Mouse (Mus musculus): ENCODE data around the gene Aunip.

The Aunip gene

DNA sequence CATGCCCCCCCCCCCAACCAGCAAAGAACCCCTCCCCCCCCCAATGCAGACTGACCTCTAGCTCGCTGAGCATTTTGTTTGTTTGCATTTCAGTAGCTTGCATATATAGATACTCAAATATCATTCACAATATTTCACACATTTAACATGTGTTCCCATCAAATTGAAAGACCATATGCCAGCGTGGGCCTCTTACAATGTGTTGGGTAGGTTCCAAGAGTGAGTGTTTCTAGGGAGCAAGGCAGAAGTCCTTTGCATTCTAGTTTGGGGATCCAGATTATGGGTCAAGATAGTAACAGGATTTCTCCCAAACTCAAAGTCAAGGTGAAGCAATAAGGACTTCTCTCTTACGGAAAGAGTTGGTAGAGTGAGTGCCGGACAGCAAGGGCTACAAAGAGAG lies 7.7 kb downstream of the Aunip start:
- DNase-seq, result no peak

DNA sequence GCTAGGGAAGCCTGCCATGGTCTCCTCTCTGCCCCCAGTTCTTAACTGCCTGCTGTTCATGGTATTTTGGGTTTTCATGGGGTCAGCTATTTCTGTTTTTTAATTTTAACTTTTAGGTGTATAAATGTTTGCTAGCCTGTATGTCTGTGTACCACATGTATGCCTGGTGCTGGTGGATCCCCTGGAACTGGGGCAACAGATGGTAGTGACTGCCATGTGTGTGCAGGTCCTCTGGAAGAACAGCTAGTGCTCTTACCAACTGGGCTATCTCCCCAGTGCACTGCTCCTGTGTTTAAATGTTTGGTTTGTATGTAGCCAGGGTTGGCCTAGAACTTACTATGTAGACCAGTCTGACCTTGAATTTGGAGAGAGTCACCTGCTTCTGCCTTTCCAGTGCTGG lies 8.5 kb downstream of the Aunip start:
- DNase-seq, result no peak

DNA sequence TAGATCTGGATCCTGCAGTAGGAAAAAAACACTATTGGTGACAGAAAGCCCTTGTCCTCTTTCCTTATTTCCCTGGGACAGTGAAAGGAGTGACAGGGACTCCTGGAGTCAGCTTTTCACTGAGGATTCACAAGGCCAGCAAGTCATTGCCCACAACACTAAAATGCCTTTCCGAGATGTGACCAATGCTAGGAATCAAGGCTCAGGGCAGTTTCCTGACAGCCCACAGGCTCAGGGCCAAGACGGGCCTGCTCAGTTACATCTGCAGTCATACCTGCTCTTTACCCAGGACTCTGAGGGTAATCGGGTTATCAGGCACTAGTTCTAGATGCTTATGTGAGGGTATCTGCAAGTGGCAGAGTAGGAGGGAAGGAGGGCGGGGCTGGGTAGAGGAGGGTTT lies 12.6 kb downstream of the Aunip start:
- DNase-seq, result no peak

DNA sequence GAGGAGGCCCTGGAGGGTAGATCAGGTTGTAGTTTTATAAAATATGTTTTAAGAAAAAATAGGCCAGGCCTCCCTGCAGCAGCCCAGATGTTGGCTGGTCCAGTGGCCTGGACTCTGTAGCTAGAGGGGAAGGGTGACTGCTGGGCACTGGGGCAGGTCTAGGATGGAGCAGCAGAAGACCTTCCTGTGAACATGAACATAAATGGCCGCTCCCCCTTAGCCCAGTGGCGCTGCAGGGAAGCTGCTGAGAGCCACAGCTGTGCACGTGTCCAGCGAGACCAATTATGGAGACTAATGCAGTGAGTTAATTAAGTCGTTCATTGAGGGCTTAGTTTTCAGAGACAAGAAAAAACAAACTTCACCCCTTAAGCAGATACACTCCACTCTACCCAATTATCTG lies 15.0 kb downstream of the Aunip start:
- no peak for DNase-seq

DNA sequence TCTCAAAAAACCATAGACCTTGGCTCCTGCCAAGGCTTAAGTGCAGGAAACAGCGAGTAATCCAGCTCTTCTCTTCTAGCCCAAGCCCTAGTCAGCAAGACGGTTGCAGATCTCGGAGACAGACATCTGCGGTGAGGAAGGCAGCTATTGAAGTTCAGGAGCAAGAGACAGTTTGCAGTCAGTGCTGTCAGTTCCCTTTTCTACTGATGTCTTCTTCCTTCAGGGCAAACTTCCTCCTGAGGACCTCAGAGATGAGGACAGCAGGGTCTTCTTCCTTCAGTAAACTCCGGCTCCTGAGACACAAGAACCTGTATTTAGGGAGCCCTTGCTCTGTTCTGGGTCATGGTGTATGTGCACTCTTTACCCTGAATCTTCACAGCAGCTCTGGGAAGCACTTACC lies 15.4 kb downstream of the Aunip start:
- DNase-seq, result no peak

DNA sequence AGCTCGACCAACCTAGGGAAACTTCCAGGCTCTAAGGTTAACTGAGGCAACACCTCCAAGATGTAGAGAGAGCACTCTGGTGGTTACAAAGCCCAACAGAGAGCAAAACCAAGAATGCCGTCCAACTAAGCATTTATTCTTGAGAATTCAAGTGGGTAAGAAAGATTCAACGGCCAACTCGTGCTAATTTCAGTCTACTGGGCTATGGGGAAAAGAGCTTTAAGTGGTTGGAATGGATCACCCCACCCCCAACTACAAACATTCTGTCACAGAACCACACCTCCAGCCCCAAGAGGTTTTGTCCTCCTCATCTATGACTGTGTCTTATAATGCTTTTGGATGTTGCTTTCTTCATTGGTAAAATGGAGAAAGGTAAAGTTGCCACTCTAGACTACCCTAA lies 22.1 kb downstream of the Aunip start:
- no peak for DNase-seq

DNA sequence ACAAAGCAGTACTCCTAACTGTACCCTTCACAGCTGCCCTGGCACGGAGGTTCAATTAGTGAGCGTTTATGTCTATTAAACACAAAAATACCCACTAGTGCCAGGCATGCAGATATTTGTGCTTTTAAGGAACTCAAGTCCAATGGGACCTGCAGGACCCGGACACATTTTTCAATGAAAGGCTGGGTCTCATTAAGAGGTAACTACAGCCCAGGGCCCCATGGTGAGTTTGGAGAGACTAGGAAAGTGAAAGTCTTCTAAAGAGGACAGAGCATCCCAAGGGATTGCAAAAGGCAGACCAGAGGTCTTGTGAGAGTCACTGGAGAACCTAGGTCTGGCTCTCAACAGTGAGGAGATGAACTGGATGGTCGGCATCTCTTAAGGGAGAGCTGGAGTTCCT lies 22.6 kb downstream of the Aunip start:
- no peak for DNase-seq

DNA sequence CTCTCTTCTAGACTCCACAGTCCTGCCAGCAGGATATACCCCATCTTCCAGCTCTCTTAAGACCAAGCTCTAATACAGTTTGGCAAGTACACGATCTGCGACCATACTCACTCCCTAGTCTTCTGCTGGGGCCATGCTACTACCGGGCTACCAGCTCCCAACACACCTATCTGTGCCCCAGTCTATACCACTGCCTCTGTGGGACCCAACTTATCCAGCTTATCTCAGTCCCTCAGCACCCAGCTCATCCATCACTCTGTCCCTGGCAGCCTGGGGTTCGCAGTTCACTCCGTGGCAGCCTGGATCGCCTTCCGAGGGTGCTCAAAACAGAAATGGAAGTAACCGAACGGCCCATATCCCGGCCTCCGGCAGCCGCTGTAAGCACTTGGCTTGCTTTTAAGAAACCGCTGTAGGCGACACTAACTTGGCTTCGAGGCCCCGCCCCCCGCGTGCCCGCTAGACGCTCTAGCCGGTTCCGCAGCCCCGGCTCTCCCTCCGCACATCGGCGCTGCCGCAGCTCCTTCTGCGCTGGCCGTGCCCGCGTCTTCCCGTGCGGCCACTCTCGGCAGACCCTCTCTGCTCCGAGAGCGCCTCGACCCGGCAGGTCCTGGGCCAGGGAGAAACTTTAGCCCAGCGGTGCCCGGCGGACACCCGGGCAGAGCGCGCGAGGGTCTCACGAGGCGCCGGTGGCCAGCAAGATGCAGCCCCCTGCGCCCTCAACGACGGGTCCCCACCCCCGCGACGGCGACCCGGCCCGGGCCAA lies 23.5 kb downstream of the Aunip start:
- peak; percentile 57 for DNase-seq

DNA sequence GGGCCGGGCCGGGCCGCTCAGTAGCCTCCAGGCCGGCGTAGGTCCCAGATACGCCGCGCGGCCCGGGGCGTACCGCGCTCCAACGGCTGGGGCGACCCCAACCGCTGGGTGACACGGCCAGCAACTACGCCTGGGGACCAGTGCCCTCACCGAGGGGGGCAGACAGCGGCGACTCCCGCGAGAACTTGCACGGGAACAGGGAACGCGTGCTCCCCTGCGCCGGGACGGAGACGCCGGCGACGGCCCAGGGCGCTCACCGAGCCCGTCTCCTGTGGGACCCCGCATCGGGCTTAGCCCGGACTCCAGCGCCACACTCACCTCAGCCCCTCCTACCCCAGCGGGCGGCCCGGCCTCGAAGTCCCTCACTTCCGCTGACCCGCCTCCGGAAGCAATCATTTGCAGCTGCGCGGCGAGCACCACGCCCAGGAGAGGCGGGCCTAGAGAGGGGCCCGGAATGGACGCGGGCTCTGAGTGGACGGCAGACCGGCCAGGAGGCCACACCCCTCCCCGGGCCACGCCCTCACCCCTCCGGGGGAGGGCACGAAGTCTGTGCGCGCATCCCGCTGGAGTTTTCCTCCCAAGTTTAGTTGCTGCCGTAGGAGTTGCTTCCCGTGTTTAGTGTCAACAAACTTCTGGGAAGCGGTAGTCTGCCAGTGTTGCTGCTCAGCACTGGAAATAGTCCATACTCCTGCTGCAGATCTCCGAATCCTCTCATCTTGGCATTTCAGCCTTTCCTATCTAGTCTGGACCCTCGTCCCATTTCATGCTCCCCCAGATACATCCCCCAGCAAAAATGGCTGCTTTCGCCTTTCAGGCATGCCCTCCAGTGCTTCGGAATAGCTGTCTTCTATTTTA lies 24.4 kb downstream of the Aunip start, which contains the start of gene Mtfr1l:
Mtfr1l (minus strand) TSS at position 456 of the 855 bp plus-strand sequence.
- DNase-seq, result peak; percentile 88

DNA sequence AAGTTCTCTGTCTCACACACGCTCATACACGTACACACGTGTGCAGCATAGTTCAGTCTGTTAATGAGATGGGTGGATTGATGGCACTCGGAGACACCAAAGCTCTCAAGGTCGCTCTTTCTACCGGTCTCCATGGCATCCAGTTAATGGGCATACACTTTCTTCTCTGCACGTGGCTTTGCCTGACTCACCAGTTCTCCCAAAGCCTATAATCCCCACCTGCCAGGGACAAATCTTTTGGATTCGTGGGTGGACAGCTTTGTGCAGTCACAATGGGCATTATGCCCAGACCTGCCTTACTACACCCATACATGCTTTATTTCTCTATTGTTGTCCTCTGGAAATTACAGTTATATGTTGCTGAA lies 25.0 kb downstream of the Aunip start:
- DNase-seq, result no peak

DNA sequence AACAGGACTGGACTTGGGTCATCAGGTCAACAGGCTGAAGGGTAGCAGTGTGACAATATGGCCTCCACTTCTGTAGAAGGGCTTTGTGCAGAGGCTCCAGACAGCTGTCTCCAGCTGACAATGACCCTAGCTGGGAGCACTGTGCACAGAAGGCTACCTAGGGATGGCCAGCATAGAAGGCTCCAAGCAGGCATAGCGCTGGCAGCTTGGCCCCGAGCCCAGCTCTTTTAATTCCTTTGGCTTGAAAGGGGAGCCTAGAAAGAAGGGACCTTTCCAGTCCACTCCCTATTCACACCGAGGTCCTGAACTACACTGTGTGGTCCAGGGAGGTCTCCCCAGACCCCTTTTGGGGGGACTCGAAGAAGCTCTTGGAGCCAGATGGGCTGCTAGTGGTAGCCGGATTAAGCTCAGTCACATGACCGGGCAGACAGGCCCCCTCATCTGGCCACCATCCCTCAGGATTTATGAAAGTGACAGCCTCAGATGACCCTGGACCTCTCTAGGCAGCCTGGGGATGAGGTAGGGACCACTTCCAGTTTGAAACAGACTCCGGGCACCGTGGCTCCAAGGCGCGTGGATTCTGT lies 28.3 kb downstream of the Aunip start:
- no peak for DNase-seq

DNA sequence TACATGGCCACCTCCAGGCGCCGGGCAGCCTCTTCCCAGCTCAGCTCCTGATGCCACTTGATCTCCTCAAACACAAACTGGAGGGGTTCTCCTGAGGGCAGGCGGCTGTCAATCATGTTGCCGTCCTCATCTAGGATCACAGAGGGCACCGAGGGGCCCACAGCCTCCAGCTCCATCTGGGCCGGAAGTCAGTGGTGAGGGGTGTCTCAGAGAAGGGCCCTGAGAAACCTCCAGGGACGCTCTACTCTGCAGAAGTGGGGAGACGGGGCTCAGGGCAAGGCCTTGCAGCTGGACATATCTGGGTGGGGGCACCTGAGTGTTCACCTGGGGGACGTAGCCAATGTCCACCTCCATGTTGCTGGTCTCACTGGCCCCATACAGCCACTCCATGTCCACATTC lies 31.9 kb downstream of the Aunip start:
- DNase-seq, result no peak

DNA sequence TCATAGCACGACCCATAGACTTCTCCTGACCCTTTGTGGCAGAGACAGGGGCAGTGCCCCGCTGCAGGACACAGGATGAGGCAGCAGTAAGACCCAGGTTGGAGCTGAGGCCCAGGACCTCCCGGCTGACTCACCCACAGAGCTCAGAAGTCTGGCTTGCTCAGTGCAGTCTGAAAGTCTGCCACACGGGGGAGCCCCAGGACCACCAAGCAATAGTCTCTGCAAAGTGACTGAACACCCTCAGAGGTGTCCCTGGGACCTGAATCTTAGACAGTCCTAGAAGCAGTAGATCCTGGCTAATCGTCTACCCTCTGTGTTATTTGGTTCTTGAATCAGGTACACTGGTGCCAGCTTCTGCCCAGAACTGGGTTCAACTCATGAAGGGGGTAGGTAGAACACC lies 32.5 kb downstream of the Aunip start:
- DNase-seq, result peak; percentile 98

DNA sequence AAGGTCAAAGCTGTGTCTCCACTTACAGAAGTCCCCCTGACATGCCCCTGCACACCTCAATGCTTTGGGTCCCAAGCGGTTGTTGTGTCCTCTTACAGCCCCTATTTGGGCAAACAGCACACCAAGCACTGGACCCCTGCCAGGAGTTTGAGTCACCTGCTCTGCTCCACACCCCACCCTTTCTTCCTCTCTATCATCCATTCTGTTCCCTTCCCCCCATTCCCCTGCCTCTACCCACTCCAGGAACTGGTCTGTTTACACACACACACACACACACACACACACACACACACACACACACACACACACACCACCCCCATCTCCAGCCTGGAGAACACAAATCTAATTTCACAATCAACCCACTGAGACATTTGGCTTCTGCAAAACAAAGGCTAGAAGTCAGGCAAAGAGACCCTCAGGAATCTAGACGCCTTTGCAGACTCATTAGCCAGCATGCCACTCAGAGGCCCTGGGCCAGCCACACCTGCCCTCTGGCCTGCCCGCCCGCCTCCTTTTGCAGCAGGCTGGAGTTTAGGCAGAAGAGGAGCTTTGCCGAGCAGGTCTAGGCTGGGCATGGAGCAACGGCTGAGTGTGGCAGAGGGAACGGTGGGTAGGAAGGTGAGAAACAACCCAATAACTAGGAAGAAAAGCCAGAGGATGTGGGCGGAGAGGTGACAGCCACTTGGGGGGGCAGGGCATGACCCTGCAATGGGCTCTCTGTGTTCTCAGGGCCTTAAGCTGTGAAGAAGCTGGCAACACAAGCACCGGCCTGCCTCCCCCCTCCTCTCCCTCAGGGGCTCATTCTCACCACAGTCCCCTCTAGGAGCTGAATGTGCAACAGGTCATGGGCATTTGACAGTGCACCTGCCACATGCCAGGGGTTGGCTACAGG lies 36.3 kb downstream of the Aunip start:
- no peak for DNase-seq

DNA sequence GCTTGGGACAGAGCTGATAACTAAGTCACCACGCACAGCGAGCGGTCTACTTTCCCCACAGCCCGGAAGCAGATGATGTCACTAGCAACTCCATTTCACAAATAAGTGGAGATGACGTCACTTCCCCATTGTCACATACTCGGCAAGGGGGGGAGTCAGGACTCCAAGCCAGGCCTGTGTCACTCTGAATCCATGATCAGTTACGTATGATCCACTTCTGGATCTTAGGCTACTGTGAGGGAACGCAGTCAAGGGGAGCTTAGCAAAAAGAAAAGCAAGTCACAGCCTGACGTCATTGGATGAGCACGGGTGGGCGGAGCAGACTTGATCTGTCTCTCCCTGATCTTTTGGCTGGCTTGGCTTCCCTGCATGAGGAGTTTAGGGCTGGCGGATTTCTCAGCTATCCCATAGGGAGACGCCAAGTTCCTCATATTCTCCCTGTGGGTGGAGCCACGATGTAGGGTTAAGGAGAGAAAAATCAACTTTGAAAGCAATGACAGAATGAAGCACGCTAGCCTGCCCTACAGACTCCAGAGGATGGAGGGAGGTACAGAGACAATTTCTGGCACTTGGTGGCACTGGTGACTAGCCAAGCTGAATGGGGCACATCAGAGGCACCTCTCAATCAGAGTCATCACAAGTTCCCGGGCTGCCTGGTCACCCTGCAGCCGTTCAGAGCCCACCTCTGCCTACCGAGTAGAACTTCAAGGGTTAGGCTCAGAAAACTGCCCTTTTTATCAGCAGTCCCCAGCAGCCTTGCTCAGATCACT lies 37.6 kb downstream of the Aunip start:
- DNase-seq, result no peak

DNA sequence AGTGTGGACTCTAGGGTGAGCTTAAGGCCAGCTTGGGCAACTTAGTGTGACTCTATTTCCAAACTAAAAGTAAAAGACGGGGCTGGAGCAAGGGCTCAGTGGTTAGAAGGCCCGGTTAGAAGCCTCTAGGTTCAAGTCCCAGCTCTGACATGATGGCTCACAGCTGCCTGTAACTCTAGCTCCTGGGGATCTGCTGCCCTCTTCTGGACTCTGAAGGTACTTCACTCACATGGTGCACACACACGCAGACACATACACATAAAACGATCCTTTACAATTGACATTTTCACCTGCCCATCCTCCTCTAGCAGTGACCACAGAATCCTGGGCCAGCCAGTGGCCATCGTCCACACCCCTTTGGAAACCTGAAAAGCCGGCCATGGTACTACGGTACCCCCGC lies 39.1 kb downstream of the Aunip start:
- no peak for DNase-seq

DNA sequence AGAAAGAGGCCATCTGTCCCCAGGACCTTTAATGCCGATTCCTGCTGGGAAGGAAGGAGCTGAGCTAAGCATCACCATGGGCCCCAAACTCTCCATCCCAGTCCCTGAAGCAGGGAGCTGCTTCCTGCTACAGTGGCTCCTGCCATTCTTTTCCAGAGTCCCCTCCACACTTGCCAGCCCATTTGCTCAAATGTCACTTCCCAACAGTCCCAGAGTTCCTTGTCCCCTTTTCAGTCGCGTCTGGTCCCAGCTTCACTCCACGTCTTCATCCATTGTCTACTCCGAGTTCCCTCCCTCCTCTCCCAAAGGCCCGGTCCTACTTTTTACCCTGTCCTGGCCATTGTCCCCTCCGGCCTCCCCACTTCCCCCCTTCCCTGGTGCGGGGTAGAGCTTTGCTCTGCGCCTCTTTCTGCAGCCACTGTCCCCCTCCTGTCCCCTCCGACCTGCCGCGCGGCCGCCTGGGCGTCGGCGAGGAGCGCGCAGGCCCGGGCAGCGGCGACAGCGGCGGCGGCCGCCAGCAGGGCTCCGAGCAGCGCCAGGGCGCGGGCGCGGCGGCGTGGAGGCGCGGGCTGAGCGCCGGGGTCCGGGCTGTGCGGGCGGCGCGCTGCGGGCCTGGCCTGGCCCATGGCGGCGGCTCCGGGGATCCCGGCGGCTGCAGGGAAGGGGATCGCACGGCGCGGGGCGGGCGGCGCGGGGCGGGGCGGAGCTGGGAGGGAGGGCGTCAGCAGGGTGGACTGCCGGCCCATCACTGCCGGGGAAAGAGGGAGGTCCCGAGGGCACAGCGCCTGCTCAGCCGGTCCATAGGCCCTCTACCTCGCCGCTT lies 40.9 kb downstream of the Aunip start, which contains the start of gene Selenon:
Selenon (minus strand) TSS at position 673 of the 823 bp plus-strand sequence.
- DNase-seq, result peak; percentile 70

DNA sequence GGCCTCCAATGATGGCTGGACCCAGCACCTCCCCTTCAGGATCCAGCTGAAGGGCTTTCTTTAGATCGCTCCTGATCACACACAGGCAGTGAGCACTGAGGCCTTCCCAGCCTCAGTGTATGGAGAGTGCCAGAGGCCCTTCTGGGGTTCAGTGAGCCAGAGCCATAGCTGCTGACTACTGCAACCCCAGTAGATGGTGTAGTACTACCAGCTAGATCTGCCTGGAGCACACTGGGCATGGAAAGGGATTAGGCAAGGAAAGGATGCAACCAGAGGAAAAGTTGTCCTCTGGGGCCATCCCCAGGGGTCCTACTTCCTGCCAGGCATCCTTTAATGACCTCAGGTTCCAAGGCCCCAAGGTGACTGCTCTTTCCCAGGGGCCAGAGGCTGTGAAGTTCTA lies 42.8 kb downstream of the Aunip start:
- no peak for DNase-seq

DNA sequence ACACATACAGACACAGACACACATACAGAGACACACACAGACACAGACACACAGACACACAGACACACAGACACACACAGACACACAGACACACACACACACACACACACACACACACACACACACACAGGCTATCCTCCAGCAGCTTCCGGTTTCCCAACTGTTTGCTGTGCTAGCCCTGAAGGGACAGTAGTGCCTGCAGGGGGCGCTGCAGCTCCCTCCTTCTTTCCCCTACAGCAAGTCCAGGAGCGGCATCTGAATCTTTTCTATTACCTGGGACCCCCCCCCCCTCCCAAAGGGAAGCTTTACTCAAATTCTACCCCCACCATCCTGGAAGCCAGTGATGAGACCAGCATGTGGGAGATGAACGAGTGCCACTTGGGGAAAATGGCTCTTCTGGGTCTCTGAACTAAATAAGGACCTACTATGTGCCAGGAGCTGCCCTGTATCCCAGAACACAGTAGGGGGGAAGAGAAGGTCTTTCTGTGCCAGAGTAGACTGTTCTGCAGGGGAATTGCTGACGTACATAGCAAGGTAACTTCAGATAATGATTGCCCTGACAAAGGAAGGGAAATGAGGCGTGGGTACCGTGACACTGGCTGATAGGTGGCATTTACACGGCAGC lies 45.3 kb downstream of the Aunip start:
- DNase-seq, result peak; percentile 74

DNA sequence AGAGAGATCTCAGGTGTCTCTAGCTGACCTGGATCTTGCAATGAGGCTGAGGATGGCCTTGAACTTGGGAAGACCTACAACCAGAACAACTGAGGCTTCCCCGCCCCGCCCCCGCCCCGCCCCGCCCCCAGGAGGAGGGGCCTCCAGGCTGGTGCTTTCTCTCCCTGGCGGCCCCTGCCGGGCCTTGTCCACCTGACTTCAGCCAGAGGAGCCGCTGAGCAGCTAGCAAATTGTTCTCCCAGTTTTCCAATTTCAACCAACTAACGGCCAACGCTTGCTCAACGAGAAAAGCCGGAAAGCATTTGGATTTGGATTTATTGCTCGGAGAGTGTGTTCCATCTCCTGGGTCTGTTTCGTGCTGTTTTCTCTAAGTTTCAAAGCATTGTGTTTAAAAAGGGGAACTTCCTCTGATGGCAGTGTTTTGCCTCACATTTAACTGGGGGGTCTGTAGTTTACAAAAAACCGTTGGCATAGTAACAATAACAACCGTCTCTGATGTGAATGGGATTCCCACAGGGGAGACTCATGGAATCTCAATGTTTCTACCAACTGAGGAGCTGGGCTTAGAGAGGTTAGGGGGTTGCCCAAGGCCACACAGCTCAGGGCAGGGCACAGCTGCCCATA lies 46.9 kb downstream of the Aunip start:
- no peak for DNase-seq
